Mouse (Mus musculus) CH12.LX (cell line): ENCODE measurements around the gene Tsc1.

Source experiments
- CTCF ChIP-seq, 2 experiments: IDR thresholded peaks in 1 of 2; conservative IDR thresholded peaks in 1 of 2; 2 replicates each; pipeline ENCODE4 v1.5.1; 2011 to 2012; ENCODE audit warnings: low read depth in 2 of 2, low read length in 2 of 2, improper control_type of control experiment in 1 of 2, inconsistent platforms in 1 of 2, mild to moderate bottlenecking in 1 of 2, moderate library complexity in 1 of 2
- E2F4 ChIP-seq: IDR thresholded peaks from 2 replicates; pipeline ENCODE4 v1.6.1; 2011; ENCODE audit warnings: low read depth, low read length, improper control_type of control experiment; ENCODE audit not compliant: insufficient replicate concordance
- HCFC1 ChIP-seq: IDR thresholded peaks from 2 replicates; pipeline ENCODE4 v1.6.1; 2012; ENCODE audit warnings: low read depth, mild to moderate bottlenecking, inconsistent platforms, low read length, improper control_type of control experiment

GRCm38 (mm10) chr2:28643081-28643480, 2.1 kb downstream of the Tsc1 start:
- TF ChIP-seq CTCF (conservative IDR thresholded peaks at IDR 0.05 in 1 of 2, IDR thresholded peaks at IDR 0.05 in 1 of 2; ENCODE audit: low read depth in 2 of 2, low read length in 2 of 2) (no peak), E2F4 (no peak), HCFC1 (no peak)
